Mouse (Mus musculus) CH12F3 (cell line): ENCODE results near the gene Sec16a.

Source experiments
- in situ Hi-C: fragments of 300-500 bp; cut with MboI; formaldehyde crosslinking; loops from 2 replicates; pipeline ENCODE4 v1.14.3; 2020; ENCODE audit warnings: low sequenced_read_pairs

The Sec16a gene

GRCm38 (mm10) chr2:26441688-26442087 is 3.3 kb downstream of the Sec16a start:
- in situ Hi-C loops: no loop called here

- in situ Hi-C loops: no loop called here
Measured at GRCm38 (mm10) chr2:26441261-26441660, 3.8 kb downstream of the Sec16a start.

GRCm38 (mm10) chr2:26439671-26440070 is 5.3 kb downstream of the Sec16a start:
- in situ Hi-C loops: no loop called here

GRCm38 (mm10) chr2:26438373-26438772 is 6.6 kb downstream of the Sec16a start:
- in situ Hi-C loops: no loop called here

- in situ Hi-C loops: no loop called here
Measured at GRCm38 (mm10) chr2:26437221-26437620, 7.8 kb downstream of the Sec16a start.

GRCm38 (mm10) chr2:26434791-26435572 is 10.0 kb downstream of the Sec16a start:
- in situ Hi-C loops: no loop called here

- in situ Hi-C loops: no loop called here
Measured at GRCm38 (mm10) chr2:26429851-26430250, 15.2 kb downstream of the Sec16a start.

GRCm38 (mm10) chr2:26424541-26424940 is 20.5 kb downstream of the Sec16a start:
- in situ Hi-C loops: no loop called here

GRCm38 (mm10) chr2:26423086-26423485 is 21.9 kb downstream of the Sec16a start:
- in situ Hi-C loops: no loop called here

- in situ Hi-C loops: no loop called here
Measured at GRCm38 (mm10) chr2:26421969-26422368, 23.0 kb downstream of the Sec16a start.

GRCm38 (mm10) chr2:26418120-26418519 is 26.9 kb downstream of the Sec16a start:
- in situ Hi-C loops: no loop called here

- in situ Hi-C loops: no loop called here
Measured at GRCm38 (mm10) chr2:26417066-26417465, 27.9 kb downstream of the Sec16a start.

GRCm38 (mm10) chr2:26410931-26411411 is 34.0 kb downstream of the Sec16a start:
- in situ Hi-C loops: no loop called here

GRCm38 (mm10) chr2:26410091-26410490 is 34.9 kb downstream of the Sec16a start:
- in situ Hi-C loops: no loop called here

GRCm38 (mm10) chr2:26409362-26409761 is 35.7 kb downstream of the Sec16a start:
- in situ Hi-C loops: no loop called here

GRCm38 (mm10) chr2:26408515-26409356 is 36.3 kb downstream of the Sec16a start, which contains the start of gene Inpp5e:
Gene Inpp5e, minus strand, starts transcription at chr2:26409203.
- in situ Hi-C loops: no loop called here

- in situ Hi-C loops: no loop called here
Measured at GRCm38 (mm10) chr2:26403306-26403705, 41.7 kb downstream of the Sec16a start.

GRCm38 (mm10) chr2:26402265-26402664 is 42.8 kb downstream of the Sec16a start:
- in situ Hi-C loops: no loop called here

GRCm38 (mm10) chr2:26401023-26401422 is 44.0 kb downstream of the Sec16a start:
- in situ Hi-C loops: no loop called here

GRCm38 (mm10) chr2:26400296-26400695 is 44.7 kb downstream of the Sec16a start:
- in situ Hi-C loops: no loop called here

- in situ Hi-C loops: no loop called here
Measured at GRCm38 (mm10) chr2:26399647-26400046, 45.4 kb downstream of the Sec16a start.

GRCm38 (mm10) chr2:26398978-26399377 is 46.0 kb downstream of the Sec16a start:
- in situ Hi-C loops: no loop called here
